Mouse (Mus musculus): Measurements from ENCODE around the gene Parva. TPM values are rescaled to one million over a fixed set of nuclear protein-coding genes. Genes with fewer than 3 reads are reported as not detected.

The Parva gene
- polyA plus RNA-seq, 1 experiment = 80.5 TPM

DNA sequence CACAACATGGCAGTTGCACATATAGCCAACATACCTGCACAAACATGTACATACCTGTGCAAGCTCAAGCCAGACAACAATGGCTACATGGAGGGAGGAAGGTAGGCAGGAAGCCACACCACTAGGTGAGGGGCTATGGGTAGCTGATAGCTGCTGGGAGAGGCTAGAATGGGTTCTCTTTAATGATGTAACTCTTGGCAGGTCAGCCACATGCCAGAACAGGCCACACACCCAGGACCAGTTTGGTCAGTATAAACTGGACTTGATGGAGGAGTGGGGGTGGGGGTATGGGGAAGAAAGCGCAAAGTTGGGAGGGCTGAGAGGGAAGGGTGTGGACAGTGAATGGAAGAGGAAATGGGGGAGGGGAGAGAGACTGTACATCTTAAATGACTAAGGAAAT is 53.7 kb downstream of the Parva start:
- TF ChIP-seq POLR2A (IDR thresholded peaks at IDR 0.05; ENCODE audit: borderline replicate concordance, extremely low read depth, low read depth, low read length) (no peak), CTCF (IDR thresholded peaks at IDR 0.05; ENCODE audit: insufficient read depth, low read length) (no peak)
- 32% methylated on average over 1 of the region's 1 CpGs for whole genome bisulfite sequencing
- Histone ChIP-seq H3K4me3 (replicated peaks; ENCODE audit: extremely low read depth, low read depth, low read length) (no peak overlapping the region), H3K4me1 (ENCODE audit: control insufficient read depth, insufficient read depth, low read length) (peaks cover 17% of the 10 kb centered on the region; the same call in 1 of the 2 replicates)
- no peak for DNase-seq

DNA sequence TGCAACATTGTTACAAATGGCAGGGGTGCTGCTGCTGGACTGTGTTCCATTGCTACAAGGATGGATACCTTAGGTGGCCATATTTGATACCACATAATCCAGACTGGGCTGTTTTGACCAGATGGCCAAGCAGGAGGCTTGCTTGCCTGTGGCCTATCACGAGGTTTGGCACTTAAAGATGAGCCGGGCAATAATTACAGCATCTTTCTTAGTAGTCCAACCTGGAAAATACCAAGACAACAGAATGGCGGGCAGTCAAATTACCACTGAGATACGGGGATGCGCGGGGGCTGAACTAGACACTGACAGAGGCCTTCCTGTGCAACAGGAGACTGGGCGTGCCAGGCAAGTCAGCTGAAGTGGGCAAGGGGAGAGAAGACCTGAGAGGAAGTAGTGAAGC is 55.3 kb downstream of the Parva start:
- TF ChIP-seq POLR2A (IDR thresholded peaks at IDR 0.05; ENCODE audit: borderline replicate concordance, extremely low read depth, low read depth, low read length) (no peak), CTCF (IDR thresholded peaks at IDR 0.05; ENCODE audit: insufficient read depth, low read length) (no peak)

DNA sequence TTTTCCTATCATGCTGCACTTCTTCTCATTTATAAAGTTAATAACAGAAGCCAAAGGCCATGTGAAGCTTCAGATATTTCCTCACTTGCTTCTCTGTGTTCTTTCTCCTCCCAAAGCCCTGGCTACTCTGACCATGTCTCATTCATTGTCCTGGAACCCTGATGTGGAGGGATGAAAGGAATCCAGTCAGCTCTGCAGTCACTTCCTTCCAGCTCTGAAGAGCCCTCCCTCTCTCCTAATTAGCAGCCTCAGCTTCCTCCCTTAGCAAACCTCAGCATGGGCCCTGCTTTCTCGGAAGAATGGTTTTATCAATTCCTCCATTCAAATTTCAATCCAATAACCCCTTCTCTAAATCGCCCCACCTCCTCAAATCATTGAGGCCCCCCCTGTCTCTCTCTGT is 56.1 kb downstream of the Parva start:
- H3K4me1 ChIP-seq (ENCODE audit: control insufficient read depth, insufficient read depth, low read length) = peaks cover 17% of the 10 kb centered on the region; the same call in 1 of the 2 replicates
- WGBS = 39% methylated on average over 2 of the region's 2 CpGs
- H3K4me3 ChIP-seq (replicated peaks; ENCODE audit: extremely low read depth, low read depth, low read length) = no peak overlapping the region
- DNase-seq = no peak
- TF ChIP-seq POLR2A (IDR thresholded peaks at IDR 0.05; ENCODE audit: borderline replicate concordance, extremely low read depth, low read depth, low read length) = no peak
- no peak for TF ChIP-seq CTCF (IDR thresholded peaks at IDR 0.05; ENCODE audit: insufficient read depth, low read length)

More for the DNA sequence above, 55.3 kb downstream of the Parva start:
- Histone ChIP-seq H3K4me3 (replicated peaks; ENCODE audit: extremely low read depth, low read depth, low read length) (no peak overlapping the region), H3K4me1 (ENCODE audit: control insufficient read depth, insufficient read depth, low read length) (peaks cover 17% of the 10 kb centered on the region; the same call in 1 of the 2 replicates)
- WGBS = 90% methylated on average over 7 of the region's 7 CpGs
- DNase-seq = no peak

DNA sequence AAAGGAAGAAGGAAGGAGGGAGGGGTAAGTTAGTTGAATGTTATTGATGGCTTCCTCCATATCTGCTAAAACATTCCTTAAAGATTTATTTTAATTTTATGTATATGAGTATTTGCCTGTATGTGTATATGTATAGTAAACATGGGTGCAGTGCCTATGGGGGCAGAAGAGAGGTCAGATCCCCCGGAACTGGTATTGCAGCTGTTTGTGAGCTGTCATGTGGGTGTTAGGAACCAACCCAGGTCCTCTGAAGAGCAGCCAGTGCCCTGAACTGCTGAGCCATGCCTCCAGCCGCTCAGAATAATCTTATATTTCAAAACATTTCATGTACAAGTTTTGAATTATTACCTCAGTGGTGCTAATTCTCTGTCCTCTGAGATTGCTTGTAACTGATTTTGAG is 63.5 kb downstream of the Parva start:
- H3K4me1 ChIP-seq (ENCODE audit: control insufficient read depth, insufficient read depth, low read length) = peaks cover 9% of the 10 kb centered on the region
- no peak overlapping the region for H3K4me3 ChIP-seq (replicated peaks; ENCODE audit: extremely low read depth, low read depth, low read length)
- TF ChIP-seq POLR2A (IDR thresholded peaks at IDR 0.05; ENCODE audit: borderline replicate concordance, extremely low read depth, low read depth, low read length) (no peak), CTCF (IDR thresholded peaks at IDR 0.05; ENCODE audit: insufficient read depth, low read length) (no peak)
- 53% methylated on average over 2 of the region's 2 CpGs for WGBS
- DNase-seq = no peak

DNA sequence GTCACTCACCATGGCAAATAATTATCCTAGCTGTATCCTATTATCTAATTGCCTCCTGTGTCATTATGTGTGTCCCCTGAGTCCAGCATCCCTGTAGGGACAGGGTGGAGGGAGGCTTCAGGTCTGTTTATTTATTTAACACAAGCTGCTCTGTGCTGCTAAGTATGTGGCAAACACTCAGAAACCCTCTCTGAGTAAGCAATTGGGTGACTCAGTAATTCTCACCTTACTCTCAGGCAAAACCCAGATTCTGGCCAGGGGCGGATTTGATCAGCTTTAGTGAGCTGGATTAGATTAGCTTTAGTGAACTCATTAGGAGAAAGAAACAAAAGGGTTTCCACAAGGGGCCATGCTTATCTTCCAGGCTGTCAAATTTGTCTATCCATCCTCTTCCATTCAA is 64.4 kb downstream of the Parva start:
- DNase-seq = no peak
- TF ChIP-seq CTCF (IDR thresholded peaks at IDR 0.05; ENCODE audit: insufficient read depth, low read length) (no peak), POLR2A (IDR thresholded peaks at IDR 0.05; ENCODE audit: borderline replicate concordance, extremely low read depth, low read depth, low read length) (no peak)
- H3K4me1 ChIP-seq (ENCODE audit: control insufficient read depth, insufficient read depth, low read length) = peaks cover 9% of the 10 kb centered on the region
- 73% methylated on average over 1 of the region's 1 CpGs for WGBS
- H3K4me3 ChIP-seq (replicated peaks; ENCODE audit: extremely low read depth, low read depth, low read length) = no peak overlapping the region

DNA sequence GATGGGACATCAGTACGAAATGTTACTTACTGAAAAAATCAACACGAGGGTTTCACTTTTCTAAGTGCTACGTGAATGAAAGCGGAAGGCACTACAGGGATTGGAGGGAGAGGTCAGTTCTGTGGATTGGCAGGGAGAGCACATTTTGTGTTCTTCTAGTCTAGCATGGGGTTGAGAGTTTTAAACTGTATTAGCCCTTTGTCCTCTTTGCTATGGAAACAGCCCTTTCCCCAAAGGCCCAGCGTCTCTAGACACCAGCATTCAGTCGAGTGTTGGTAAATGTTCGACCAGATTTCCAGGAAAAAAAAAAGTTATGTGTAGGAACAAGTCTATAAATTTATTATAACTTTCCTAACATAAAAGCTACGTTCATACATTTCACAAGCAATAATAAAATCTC is 68.6 kb downstream of the Parva start:
- no peak overlapping the region for H3K4me3 ChIP-seq (replicated peaks; ENCODE audit: extremely low read depth, low read depth, low read length)
- 56% methylated on average over 8 of the region's 8 CpGs for WGBS
- DNase-seq = no peak
- no peak for TF ChIP-seq CTCF (IDR thresholded peaks at IDR 0.05; ENCODE audit: insufficient read depth, low read length)
- TF ChIP-seq POLR2A (IDR thresholded peaks at IDR 0.05; ENCODE audit: borderline replicate concordance, extremely low read depth, low read depth, low read length) = no peak
- H3K4me1 ChIP-seq (ENCODE audit: control insufficient read depth, insufficient read depth, low read length) = peaks cover 16% of the 10 kb centered on the region

DNA sequence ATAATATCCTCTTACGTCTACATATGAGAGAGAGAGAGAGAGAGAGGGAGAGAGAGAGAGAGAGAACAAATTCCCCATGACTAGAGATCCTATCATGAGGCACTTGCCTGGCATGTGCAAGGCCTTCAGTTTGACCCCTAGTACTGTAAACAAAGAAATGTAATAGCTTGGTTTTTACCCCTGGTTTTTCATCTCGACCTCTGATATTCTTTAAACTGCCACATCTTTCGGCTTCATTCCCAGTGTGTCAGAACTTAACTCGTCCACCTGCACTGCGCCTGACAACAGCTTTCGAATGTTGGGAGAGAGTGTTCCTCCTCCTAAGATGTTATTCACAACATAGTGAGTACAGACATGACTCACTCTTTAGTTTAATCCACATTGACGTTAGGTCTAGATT is 69.6 kb downstream of the Parva start:
- DNase-seq = no peak
- TF ChIP-seq POLR2A (IDR thresholded peaks at IDR 0.05; ENCODE audit: borderline replicate concordance, extremely low read depth, low read depth, low read length) (no peak), CTCF (IDR thresholded peaks at IDR 0.05; ENCODE audit: insufficient read depth, low read length) (no peak)
- WGBS = 53% methylated on average over 7 of the region's 7 CpGs
- H3K4me3 ChIP-seq (replicated peaks; ENCODE audit: extremely low read depth, low read depth, low read length) = no peak overlapping the region
- peaks cover 11% of the 10 kb centered on the region for H3K4me1 ChIP-seq (ENCODE audit: control insufficient read depth, insufficient read depth, low read length)

DNA sequence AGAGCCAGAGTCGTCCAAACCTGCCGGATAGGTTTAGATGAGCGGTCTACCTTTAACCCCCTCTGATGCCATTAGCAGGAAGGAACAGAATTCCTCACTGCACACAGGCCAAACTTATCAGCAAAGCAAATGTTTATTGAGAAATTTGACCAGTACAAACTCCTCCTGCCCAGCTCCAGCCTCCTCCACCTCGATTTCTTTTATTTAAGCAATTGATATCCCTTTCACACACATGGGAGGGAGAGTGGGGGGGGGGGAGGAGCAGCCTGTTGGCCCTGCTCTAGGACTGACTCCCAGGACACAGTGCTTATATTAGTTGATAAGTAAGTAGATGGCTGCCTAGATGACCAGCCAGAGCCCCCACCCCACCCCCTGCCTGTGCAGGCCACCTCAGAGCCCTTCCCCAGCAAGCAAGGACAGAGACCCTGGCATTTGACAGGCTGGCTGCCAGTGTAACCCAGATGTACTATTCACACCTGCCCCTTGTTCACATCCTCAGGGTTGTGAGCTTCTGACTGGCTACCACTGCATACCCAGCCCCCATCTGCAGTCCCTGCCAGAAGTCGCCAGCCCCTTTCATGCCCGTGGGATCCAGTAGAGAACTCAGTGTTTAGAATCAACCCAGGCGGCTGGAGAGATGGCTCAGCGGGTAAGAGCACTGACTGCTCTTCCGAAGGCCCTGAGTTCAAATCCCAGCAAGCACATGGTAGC is 71.4 kb downstream of the Parva start:
- Histone ChIP-seq H3K4me1 (ENCODE audit: control insufficient read depth, insufficient read depth, low read length) (peaks cover 11% of the 10 kb centered on the region), H3K4me3 (replicated peaks; ENCODE audit: extremely low read depth, low read depth, low read length) (no peak overlapping the region)
- 57% methylated on average over 9 of the region's 9 CpGs for WGBS
- TF ChIP-seq CTCF (IDR thresholded peaks at IDR 0.05; ENCODE audit: insufficient read depth, low read length) (no peak), POLR2A (IDR thresholded peaks at IDR 0.05; ENCODE audit: borderline replicate concordance, extremely low read depth, low read depth, low read length) (no peak)
- no peak for DNase-seq

DNA sequence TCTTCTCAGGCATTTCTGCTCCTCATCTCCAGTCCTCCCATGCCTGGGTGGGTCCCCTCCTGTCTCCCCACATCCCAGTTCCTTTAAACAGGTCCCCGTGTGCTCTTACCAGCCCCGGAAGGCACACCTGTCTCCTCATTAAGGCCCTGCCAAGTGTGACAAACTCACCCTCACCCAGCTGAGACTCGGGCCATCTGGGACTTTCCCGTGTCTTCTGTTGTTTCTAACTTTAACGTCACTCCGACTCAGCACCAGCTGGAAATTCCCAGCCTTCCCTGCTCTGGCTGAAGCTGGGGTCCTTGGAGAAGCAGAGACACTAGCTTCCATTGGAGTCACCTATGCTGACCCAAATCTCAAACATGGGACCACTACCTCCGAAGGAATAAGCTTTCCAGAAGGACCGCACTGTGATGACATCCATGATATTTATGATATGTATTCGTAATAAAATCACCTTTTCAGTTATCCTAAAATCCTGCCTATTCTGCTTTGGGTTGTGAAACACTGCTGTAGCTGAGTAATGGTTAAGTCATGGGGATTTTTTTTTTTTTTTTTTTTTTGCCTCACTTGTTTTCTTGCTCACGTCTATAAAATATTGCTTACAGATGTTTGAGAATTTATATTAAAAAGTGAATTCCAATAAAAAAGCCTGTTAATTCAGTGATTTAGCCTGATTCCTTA is 72.3 kb downstream of the Parva start:
- Histone ChIP-seq H3K4me1 (ENCODE audit: control insufficient read depth, insufficient read depth, low read length) (peaks cover 11% of the 10 kb centered on the region), H3K4me3 (replicated peaks; ENCODE audit: extremely low read depth, low read depth, low read length) (no peak overlapping the region)
- 31% methylated on average over 10 of the region's 10 CpGs for WGBS
- no peak for DNase-seq
- TF ChIP-seq CTCF (IDR thresholded peaks at IDR 0.05; ENCODE audit: insufficient read depth, low read length) (no peak), POLR2A (IDR thresholded peaks at IDR 0.05; ENCODE audit: borderline replicate concordance, extremely low read depth, low read depth, low read length) (no peak)

DNA sequence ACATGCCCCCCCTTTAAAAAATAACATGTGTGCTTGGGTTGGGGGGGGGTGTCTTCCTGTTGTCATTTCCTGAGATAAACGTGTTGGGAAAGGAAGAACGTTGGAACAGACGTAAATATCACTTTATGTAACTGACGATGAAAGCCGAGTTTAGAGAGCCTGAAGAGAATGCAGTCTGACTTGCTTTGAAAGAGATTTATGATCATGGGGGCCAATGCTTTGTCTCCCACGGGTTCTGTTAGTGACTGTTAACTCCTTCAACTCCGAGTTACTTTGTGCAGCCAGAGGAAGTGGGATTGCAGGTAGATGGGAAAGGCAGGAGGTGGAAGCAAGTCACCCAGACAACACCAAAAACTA is 72.8 kb downstream of the Parva start:
- peaks cover 11% of the 10 kb centered on the region for H3K4me1 ChIP-seq (ENCODE audit: control insufficient read depth, insufficient read depth, low read length)
- TF ChIP-seq CTCF (IDR thresholded peaks at IDR 0.05; ENCODE audit: insufficient read depth, low read length) (no peak), POLR2A (IDR thresholded peaks at IDR 0.05; ENCODE audit: borderline replicate concordance, extremely low read depth, low read depth, low read length) (no peak)
- WGBS = 10% methylated on average over 7 of the region's 7 CpGs
- no peak overlapping the region for H3K4me3 ChIP-seq (replicated peaks; ENCODE audit: extremely low read depth, low read depth, low read length)
- no peak for DNase-seq

Measured in lung, adult 2 months (tissue).